27 mouse cellular contexts compared by ENCODE assay signal in genomic region chr9:119346376-119346775, GRCm38 (mm10). TPM values are rescaled to one million over a fixed set of nuclear protein-coding genes. Genes with fewer than 3 reads are reported as not detected.
"Had no signal": no experiment of that assay in that cellular context is flagged by ENCODE, and none has a peak within 500 bp of the region (broad histone marks: within the 10 kb centered on the region; RNA-seq: fewer than 3 reads in every experiment).

No protein-coding gene starts in this region.

- DNase-seq: kidney, adult 18-20 months; kidney, adult 9 months; kidney, postnatal 14 days; kidney, postnatal 4 days; liver, embryonic 13.5 days; lung, postnatal 10 days; lung, postnatal 36 days; right cerebral cortex, adult 18-20 months; right cerebral cortex, postnatal 14 days; right cerebral cortex, postnatal 4 days; thymus, adult 2 months; thymus, postnatal 25 days had no signal

- H3K4me3 ChIP-seq: liver, embryonic 13.5 days; lung, embryonic 15.5 days; megakaryocyte, embryonic 14.5 days; midbrain, embryonic 10.5 days; midbrain, embryonic 15.5 days; neural tube, embryonic 12.5 days; neural tube, embryonic 15.5 days had no signal

- ATAC-seq: midbrain, embryonic 15.5 days had no signal

- H3K27me3 ChIP-seq: liver, embryonic 13.5 days; lung, embryonic 15.5 days; megakaryocyte, embryonic 14.5 days; midbrain, embryonic 15.5 days; neural tube, embryonic 12.5 days; neural tube, embryonic 15.5 days had no signal

- H3K9ac ChIP-seq: liver, embryonic 13.5 days; lung, embryonic 15.5 days; midbrain, embryonic 15.5 days; neural tube, embryonic 12.5 days; neural tube, embryonic 15.5 days had no signal

- H3K9me3 ChIP-seq: liver, embryonic 13.5 days; lung, embryonic 15.5 days; megakaryocyte, embryonic 14.5 days; midbrain, embryonic 10.5 days; midbrain, embryonic 15.5 days; neural tube, embryonic 12.5 days; neural tube, embryonic 15.5 days had no signal

- H3K4me2 ChIP-seq: liver, embryonic 13.5 days; lung, embryonic 15.5 days; midbrain, embryonic 15.5 days; neural tube, embryonic 12.5 days; neural tube, embryonic 15.5 days had no signal

- H3K27ac ChIP-seq: liver, embryonic 13.5 days; lung, embryonic 15.5 days; midbrain, embryonic 10.5 days; midbrain, embryonic 15.5 days; neural tube, embryonic 12.5 days; neural tube, embryonic 15.5 days; stomach, postnatal 0 days had no signal

RNA-seq across cellular contexts. Expression of gene Slc22a14, which starts 19.0 kb away (rescaled TPM):
- total RNA-seq: layer of hippocampus, adult 18-20 months; layer of hippocampus, postnatal 14 days; left cerebral cortex, adult 8-10 months; left cerebral cortex, postnatal 36 days; liver, adult 2 months had no signal
- polyA plus RNA-seq: limb, embryonic 11.5 days; liver, adult 2 months; liver, embryonic 13.5 days; liver, embryonic 16.5 days; lung, embryonic 15.5 days; midbrain, embryonic 10.5 days; midbrain, embryonic 15.5 days; neural tube, embryonic 12.5 days; neural tube, embryonic 15.5 days; stomach, embryonic 14.5 days; stomach, postnatal 0 days had no signal
